Mouse (Mus musculus) stomach, postnatal 0 days (tissue): ENCODE data around the gene Inpp5b. TPM values are rescaled to one million over a fixed set of nuclear protein-coding genes. Genes with fewer than 3 reads are reported as not detected.
A peak's percentile ranks its signal among the peaks of the same experiment; 100 is the strongest.

Experiments
- ATAC-seq: fragments of 200-750 bp; cut with Nextera tagmentation; 2 replicates; pipeline ENCODE4 v1.8.0; 2017; ENCODE audit not compliant: low FRiP score, low TSS enrichment
- DNase-seq: peaks from one replicate; pipeline ENCODE4 v3.0.0-alpha.2; 2016; ENCODE audit warnings: low spot score
- H3K27ac ChIP-seq: fragments of 300-500 bp; sonication (generic); replicated peaks from 2 replicates; pipeline ENCODE4 v1.5.1; 2014; ENCODE audit warnings: mild to moderate bottlenecking, control low read depth
- H3K27me3 ChIP-seq: fragments of 300-500 bp; sonication (generic); 2 replicates; pipeline ENCODE4 v1.6.1; 2014; ENCODE audit warnings: low read length; ENCODE audit not compliant: control insufficient read depth, insufficient read depth
- H3K36me3 ChIP-seq: fragments of 300-500 bp; sonication (generic); 2 replicates; pipeline ENCODE4 v1.6.1; 2014; ENCODE audit warnings: low read length, mixed read lengths; ENCODE audit not compliant: control insufficient read depth, insufficient read depth
- H3K4me1 ChIP-seq: fragments of 300-500 bp; sonication (generic); replicated peaks from 2 replicates; pipeline ENCODE4 v1.6.1; 2014; ENCODE audit warnings: antibody characterized with exemption; ENCODE audit not compliant: control insufficient read depth, insufficient read depth
- H3K4me2 ChIP-seq: fragments of 300-500 bp; sonication (generic); replicated peaks from 2 replicates; pipeline ENCODE4 v1.6.1; 2014; ENCODE audit warnings: low read depth, mild to moderate bottlenecking, control low read depth, moderate library complexity
- H3K4me3 ChIP-seq: fragments of 300-500 bp; sonication (generic); 2 replicates; pipeline ENCODE4 v1.5.1; 2014; ENCODE audit warnings: low read depth, low read length, control low read depth
- H3K9ac ChIP-seq: fragments of 300-500 bp; sonication (generic); 2 replicates; pipeline ENCODE4 v1.6.1; 2014; ENCODE audit warnings: mild to moderate bottlenecking, low read length, control low read depth, mixed read lengths
- H3K9me3 ChIP-seq: fragments of 300-500 bp; sonication (generic); 2 replicates; pipeline ENCODE4 v1.6.1; 2016; ENCODE audit warnings: low read length; ENCODE audit not compliant: control insufficient read depth
- CTCF ChIP-seq: IDR thresholded peaks from 2 replicates; pipeline ENCODE4 v1.5.1; 2016; ENCODE audit warnings: antibody characterized with exemption, low read depth, mild to moderate bottlenecking, moderate library complexity
- EP300 ChIP-seq: optimal IDR thresholded peaks from 2 replicates; pipeline ENCODE3; 2016; ENCODE audit warnings: antibody characterized with exemption
- WGBS: fragments of 180-500 bp; shearing (Covaris S2); extraction: QIAGEN DNeasy Blood & Tissue Kit; methylation state at CpG from one replicate; pipeline ENCODE4 v1.1.7; 2014; 5-methylcytosine and 5-hydroxymethylcytosine counted together
- polyA plus RNA-seq: library from polyadenylated mRNA; unstranded; fragments of >200 nt; fragmentation: Nextera tagmentation; extraction: Ambion mirVana; gene quantifications from 2 replicates; pipeline ENCODE4 v1.2.1, GENCODE M21; 2015

The Inpp5b gene
- polyA plus RNA-seq, 1 experiment from 2014 or later, result 23.5 TPM

GRCm38 (mm10) chr4:124838035-124838700 is 96.5 kb downstream of the Inpp5b start:
- H3K9me3 ChIP-seq, result no peaks in the 10 kb centered on the region
- H3K36me3 ChIP-seq, result peaks cover 11% of the 10 kb centered on the region
- ATAC-seq (no peak), DNase-seq (no peak)
- no peak for TF ChIP-seq EP300
- no peak for TF ChIP-seq CTCF
- H3K27me3 ChIP-seq, result no peaks in the 10 kb centered on the region
- H3K27ac ChIP-seq, result no peak overlapping the region
- 91% methylated on average over 14 of the region's 14 CpGs for WGBS
- H3K4me1 ChIP-seq, result no peaks in the 10 kb centered on the region
- no peak overlapping the region for H3K4me2 ChIP-seq
- H3K9ac ChIP-seq, result no peak overlapping the region
- no peak overlapping the region for H3K4me3 ChIP-seq

GRCm38 (mm10) chr4:124840998-124841397 is 99.3 kb downstream of the Inpp5b start:
- H3K27me3 ChIP-seq, result no peaks in the 10 kb centered on the region
- H3K4me3 ChIP-seq, result no peak overlapping the region
- no peak overlapping the region for H3K27ac ChIP-seq
- ATAC-seq, result no peak
- no peaks in the 10 kb centered on the region for H3K4me1 ChIP-seq
- H3K36me3 ChIP-seq, result peaks cover 11% of the 10 kb centered on the region
- DNase-seq, result no peak
- no peak overlapping the region for H3K4me2 ChIP-seq
- TF ChIP-seq EP300, result no peak
- peak; percentile 34 for TF ChIP-seq CTCF
- no peak overlapping the region for H3K9ac ChIP-seq
- WGBS, result 91% methylated on average over 1 of the region's 1 CpGs
- no peaks in the 10 kb centered on the region for H3K9me3 ChIP-seq

- WGBS, result 51% methylated on average over 11 of the region's 11 CpGs
- ATAC-seq, result peak; percentile 55
- no peak overlapping the region for H3K9ac ChIP-seq
- no peaks in the 10 kb centered on the region for H3K27me3 ChIP-seq
- no peak overlapping the region for H3K4me2 ChIP-seq
- TF ChIP-seq EP300 (no peak), CTCF (peak; percentile 83)
- H3K4me1 ChIP-seq, result no peaks in the 10 kb centered on the region
- no peak overlapping the region for H3K27ac ChIP-seq
- H3K4me3 ChIP-seq, result no peak overlapping the region
- peaks cover 3% of the 10 kb centered on the region; the same call in 1 of the 2 replicates for H3K36me3 ChIP-seq
- DNase-seq, result peak; percentile 58
- no peaks in the 10 kb centered on the region for H3K9me3 ChIP-seq
Observed at GRCm38 (mm10) chr4:124843493-124843892, 101.8 kb downstream of the Inpp5b start.

GRCm38 (mm10) chr4:124847573-124847972 is 105.9 kb downstream of the Inpp5b start:
- H3K9me3 ChIP-seq, result no peaks in the 10 kb centered on the region
- TF ChIP-seq CTCF (peak; percentile 95), EP300 (no peak)
- H3K36me3 ChIP-seq, result no peaks in the 10 kb centered on the region
- peak; percentile 79 for DNase-seq
- ATAC-seq, result no peak
- H3K9ac ChIP-seq, result no peak overlapping the region
- H3K27ac ChIP-seq, result no peak overlapping the region
- H3K4me2 ChIP-seq, result no peak overlapping the region
- no peaks in the 10 kb centered on the region for H3K27me3 ChIP-seq
- peaks cover 3% of the 10 kb centered on the region; the same call in 1 of the 2 replicates for H3K4me1 ChIP-seq
- no peak overlapping the region for H3K4me3 ChIP-seq
- 4% methylated on average over 8 of the region's 8 CpGs for WGBS

- Histone ChIP-seq H3K4me1 (peaks cover 3% of the 10 kb centered on the region; the same call in 1 of the 2 replicates), H3K27ac (peak overlapping the region; percentile 97), H3K9ac (peak overlapping the region; percentile 86), H3K36me3 (peaks cover 10% of the 10 kb centered on the region; the same call in 1 of the 2 replicates), H3K27me3 (no peaks in the 10 kb centered on the region), H3K4me2 (peak overlapping the region; percentile 81), H3K9me3 (no peaks in the 10 kb centered on the region), H3K4me3 (peak overlapping the region; percentile 97)
- peak; percentile 5 for ATAC-seq
- DNase-seq, result peak; percentile 43
- TF ChIP-seq EP300, result no peak
- TF ChIP-seq CTCF, result no peak
- WGBS, result 3% methylated on average over 24 of the region's 24 CpGs
Observed at GRCm38 (mm10) chr4:124849631-124850260, 108.1 kb downstream of the Inpp5b start.
